Mouse (Mus musculus) layer of hippocampus, postnatal 36 days (tissue): ENCODE results near the gene Rnf144b. TPM values are rescaled to one million over a fixed set of nuclear protein-coding genes. Genes with fewer than 3 reads are reported as not detected.

Experiments
- DNase-seq, 2 experiments: peaks; one replicate each; pipeline ENCODE4 v3.0.0; 2022
- total RNA-seq, 2 experiments: library from RNA; stranded (reverse); gene quantifications; 2 replicates each; pipeline ENCODE4 v1.2.3; 2021

Rnf144b gene
- total RNA-seq, 2 experiments from 2014 or later, result 10.6 to 11.0 TPM

- DNase-seq, result no peak
Measured at GRCm38 (mm10) chr13:47182366-47182765, 59.9 kb downstream of the Rnf144b start.

- no peak for DNase-seq
Measured at GRCm38 (mm10) chr13:47183033-47183730, 60.7 kb downstream of the Rnf144b start.

DNA sequence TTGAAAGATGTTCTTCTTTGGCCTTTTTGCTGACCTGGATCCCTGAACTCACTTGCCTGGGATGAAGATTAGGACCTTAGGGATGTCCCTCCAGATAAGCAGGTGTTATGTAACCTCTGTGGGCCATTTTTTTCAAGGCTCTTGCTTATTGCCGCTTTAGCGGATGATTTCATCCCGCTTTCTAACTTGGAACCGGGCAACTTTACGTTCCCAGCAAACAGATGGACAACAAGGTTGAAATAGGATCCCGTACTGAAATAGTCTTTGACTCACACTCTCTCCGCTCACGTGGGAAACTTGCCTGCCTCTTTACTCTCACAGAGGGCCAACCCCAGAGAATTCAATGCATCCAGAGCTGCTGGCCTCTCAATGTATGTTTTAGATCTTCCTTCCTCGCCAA lies 61.3 kb downstream of the Rnf144b start:
- DNase-seq, result no peak

GRCm38 (mm10) chr13:47187836-47188235 lies 65.4 kb downstream of the Rnf144b start:
- DNase-seq, result no peak

GRCm38 (mm10) chr13:47189971-47190370 lies 67.5 kb downstream of the Rnf144b start:
- DNase-seq, result no peak

DNA sequence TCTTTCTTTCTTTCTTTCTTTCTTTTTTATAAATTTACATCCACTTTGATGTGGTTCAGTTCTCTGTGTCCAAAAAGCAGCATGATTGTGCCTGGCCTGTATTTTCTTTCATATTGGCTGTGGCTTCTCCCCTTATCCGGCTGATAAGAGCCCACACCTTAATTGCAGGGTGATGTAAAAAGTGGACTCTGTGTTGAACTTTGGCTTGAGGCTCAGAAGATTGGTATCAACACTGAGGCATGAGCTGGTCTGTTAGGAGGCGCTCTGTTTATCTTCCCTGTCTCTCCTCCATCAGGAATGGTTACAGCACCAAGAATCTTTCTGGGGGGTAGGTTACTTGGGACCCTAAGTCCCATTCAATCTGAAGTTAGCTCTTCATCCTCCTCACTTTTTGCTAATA lies 69.7 kb downstream of the Rnf144b start:
- no peak for DNase-seq

DNA sequence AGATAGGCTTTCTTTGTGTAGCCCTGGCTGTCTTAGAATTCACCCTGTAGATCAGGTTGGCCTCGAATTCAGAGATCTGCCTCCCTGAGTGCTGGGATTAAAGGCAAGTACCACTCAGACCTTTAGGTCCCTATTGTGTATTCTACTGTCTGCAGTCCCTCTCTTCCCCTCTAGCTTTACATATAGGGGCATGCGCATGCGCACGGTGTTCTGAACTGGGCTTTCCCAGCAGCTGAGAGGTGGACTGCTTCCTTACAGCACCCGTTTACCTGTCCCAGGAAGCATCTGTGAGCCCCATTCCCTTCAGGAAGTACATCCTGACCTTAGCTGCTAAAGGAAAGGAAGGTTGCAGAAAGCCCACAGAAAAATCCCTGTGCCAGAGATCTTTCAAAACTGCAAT lies 70.3 kb downstream of the Rnf144b start:
- DNase-seq, result no peak

GRCm38 (mm10) chr13:47193326-47194153 lies 71.1 kb downstream of the Rnf144b start:
- DNase-seq, result peak; percentile 24 to 31

GRCm38 (mm10) chr13:47194695-47195094 lies 72.2 kb downstream of the Rnf144b start:
- no peak for DNase-seq

DNA sequence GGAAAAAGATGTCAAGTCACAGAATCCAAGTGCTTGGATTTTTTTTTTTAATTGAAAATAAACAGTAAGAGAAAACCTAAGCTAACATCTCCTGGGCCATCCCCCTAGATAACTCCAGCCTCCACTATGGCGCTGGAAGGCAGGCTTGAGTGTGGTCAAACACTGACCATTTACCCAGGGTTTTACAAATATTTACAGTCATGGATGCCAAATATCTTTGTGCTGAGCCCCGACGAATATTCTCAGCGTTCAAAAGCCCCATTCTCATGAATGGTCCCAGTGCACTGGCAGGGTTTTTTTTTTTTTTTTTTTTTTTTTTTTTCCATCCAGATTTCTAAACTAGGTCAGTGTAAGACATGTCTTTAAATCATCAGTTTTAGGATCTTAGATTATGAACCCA lies 73.0 kb downstream of the Rnf144b start:
- no peak for DNase-seq

DNA sequence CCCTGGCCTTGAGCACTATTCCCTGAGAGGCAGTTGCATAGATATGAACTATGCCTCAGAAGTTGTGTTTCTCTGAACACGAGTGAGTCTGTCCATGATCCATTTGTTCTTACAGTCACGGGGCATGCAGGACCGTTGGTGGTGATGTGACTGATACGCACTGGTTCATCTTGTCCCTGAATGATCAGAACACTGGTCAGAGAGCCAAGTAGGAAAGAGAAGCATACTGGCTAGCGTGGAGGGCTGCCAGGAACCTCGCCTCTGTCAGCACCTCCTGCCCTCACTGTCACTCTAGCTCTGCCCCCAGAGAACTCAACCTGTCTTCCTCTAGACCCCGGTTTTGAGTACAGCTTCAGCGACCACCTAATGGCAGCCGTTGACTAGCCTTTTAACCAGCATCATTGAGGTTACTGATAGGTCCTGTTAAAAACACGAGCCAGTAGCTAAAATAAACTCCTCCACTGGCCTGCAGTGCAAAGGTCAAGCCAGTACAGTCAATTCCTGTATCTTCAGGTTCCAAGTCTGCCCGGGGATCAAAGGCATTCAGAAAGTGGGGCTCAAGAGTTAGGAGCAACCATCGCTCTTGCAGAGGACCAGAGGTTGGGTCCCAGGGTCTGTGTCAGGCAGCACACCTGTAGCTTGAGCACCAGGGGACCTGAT lies 77.7 kb downstream of the Rnf144b start:
- no peak for DNase-seq

DNA sequence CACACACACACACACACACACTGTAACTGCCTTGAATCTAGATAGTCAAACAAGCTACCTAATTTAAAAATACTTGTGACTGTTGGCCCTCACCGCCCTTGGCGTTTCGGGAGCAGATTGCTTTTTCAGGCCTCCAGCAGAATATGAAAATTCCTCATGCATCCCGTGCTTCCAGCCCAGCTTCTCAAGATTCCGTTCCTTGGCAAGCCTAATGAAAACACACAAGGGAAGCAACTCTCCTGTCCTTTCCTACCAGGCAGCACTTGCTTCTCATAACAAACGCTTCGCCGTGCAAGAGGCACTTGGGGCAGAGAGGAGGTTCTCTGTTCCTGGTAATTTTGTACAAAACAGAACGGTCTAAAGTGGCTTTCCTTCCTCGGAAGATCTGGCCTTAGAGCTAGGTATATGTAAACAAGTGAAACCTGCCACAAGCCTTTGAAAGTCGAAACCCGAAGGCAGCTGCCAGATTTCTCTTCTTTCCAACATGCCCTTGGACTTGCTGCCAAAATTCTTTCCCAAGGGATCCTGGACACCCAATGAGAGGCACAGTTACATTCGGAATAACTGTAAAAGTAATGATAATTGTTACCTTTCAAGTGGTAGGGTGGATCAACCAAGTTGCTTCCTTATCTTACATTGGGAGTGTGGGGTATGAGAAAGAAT lies 79.6 kb downstream of the Rnf144b start:
- DNase-seq, result no peak

GRCm38 (mm10) chr13:47210496-47210895 lies 88.0 kb downstream of the Rnf144b start:
- no peak for DNase-seq

DNA sequence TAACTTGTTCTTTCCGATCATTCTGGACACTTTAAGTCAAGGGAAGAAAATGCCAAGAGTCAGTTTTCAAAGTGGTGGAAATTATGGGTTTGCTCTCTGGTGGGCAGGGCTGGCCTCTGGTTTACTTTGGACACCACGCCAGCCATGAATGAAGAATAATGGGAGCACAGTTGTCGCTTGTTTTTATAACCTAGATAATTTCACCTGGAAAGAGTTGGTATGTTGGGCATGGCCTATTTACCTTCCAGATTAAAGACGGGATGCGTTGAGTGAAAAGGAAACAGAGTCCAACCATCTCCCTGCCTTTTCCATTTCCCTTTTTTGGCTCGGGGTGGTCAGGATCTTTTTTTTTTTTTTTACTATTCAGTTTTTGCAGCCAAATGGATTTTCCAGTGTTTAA lies 88.5 kb downstream of the Rnf144b start:
- no peak for DNase-seq

DNA sequence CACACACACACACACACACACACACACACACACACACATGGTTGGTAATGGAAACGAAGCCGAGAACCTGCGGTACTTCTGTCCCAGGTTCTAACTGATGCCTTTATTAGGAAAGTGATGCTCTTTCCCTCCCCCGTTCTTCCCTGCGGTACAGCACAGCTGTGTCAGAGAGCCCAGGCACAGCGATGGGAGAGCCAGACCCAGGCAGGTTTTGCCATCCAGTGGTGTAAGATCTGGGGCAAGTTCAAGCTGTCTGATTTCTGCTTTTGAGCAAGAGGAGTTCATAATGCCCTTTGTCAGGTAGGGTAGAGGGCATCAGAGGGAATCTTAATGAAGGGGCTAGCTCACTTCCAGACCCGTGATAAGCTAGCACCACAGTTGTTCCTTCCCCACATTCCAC lies 89.1 kb downstream of the Rnf144b start:
- DNase-seq, result no peak

DNA sequence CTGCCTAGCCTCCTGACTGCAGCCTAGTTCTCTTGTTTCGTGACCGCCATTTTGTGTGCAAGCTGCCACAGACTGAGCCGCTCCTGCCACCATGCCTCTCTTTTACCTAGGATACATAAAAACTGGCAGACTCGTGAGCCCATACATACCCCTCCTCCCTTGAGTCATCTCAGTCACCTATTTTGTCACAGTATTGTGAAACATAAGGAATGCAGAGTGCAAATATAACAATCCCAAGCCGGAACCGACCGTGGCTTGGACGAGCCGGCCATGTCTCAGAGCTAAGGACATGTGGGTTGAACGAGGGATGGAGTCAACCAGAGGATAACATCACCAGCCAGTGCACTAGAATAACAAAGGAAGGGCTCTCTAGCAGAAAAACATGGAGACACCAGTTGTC lies 91.4 kb downstream of the Rnf144b start:
- no peak for DNase-seq

- DNase-seq, result no peak
Measured at GRCm38 (mm10) chr13:47214895-47215294, 92.4 kb downstream of the Rnf144b start.

DNA sequence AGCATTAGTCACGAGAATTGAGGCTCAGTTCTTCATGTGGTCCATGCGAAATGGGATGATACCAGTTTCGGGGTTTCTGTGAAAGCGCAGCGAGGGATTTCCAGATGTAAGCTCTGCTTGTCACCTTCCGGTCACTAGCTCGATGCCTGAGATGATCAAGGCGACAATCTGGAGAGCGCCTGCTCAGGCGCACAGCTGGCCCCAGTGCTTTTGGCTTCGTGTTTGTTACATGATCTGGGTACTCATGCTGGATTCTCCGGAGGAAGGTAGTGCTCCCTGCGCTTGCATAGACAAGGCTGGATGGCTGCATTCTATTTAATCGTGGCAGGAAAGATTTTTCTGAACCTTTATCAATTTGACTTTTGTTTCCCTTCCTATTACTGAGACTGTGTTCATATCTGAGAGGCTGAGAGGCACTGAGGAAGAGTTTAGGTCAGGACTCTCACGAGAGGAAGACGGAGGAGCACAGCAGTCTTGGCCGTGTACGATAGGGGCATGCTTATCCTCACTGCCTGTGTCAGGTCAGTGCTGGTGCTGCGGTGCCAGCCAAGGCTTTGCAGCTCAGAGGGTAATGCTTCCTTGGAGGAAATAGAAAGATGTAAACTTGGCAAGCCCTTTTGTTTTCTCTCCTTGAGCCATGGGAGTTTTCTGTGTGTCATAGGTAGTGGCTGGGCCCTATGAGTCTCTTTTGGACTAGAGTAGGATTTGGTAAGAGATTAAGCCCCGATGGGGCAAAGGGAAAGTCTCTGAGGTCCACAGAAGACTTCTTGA lies 93.5 kb downstream of the Rnf144b start:
- DNase-seq, result no peak

DNA sequence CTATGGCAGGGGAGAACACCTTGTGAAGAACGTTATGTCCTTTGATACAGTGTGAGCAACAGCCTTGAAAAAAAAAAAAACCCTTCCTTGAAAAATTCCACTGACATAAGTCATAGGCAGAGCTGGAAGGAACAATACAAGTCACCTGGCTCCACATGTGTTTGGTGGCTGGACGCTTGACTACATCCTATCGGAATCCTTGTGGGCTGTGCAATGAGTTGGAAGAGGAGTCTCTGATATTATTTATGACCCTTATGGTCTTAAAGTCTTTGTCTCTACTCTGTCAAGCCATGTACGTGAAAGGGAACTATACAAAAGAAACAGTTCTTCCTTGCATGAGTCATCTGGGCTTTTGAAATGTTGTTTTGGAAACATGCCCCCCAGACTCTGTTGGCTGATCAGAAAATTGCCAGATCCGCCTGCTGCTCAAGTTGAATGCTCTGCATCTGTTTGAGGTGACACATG lies 94.7 kb downstream of the Rnf144b start:
- no peak for DNase-seq

DNA sequence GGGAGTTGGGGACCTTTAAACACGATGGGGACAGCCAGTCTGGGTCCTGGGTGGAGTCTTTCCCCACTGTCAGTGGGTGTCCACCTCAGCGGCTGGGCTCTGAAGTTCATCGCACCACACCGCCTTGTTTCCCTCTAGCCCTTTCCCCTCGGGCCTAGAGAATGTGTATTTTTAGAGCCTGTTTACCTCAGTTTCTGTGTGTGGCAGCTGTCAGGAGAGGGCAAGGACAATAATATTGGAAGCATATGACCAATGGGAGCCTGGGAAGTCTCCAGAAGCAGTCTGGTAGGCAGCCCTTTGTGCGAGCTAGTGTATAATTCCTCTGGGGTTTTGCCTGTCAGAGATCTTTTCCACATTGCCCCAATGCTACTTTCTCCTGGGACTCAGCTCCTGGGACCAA lies 95.9 kb downstream of the Rnf144b start:
- DNase-seq, result no peak

GRCm38 (mm10) chr13:47220426-47220825 lies 98.0 kb downstream of the Rnf144b start:
- no peak for DNase-seq
